Mouse (Mus musculus) brain, adult 2 months (tissue): ENCODE measurements around the gene Mrnip.
"Not testable (repeated sequence)": the region's sequence is repeated elsewhere in the genome, so short reads cannot be mapped to it uniquely, and the experiment has no call there.

Experiments used
- DNase-seq: peaks from one replicate; pipeline ENCODE4 v3.0.0; 2011; ENCODE audit warnings: low read depth, low spot score

Mrnip gene

DNA sequence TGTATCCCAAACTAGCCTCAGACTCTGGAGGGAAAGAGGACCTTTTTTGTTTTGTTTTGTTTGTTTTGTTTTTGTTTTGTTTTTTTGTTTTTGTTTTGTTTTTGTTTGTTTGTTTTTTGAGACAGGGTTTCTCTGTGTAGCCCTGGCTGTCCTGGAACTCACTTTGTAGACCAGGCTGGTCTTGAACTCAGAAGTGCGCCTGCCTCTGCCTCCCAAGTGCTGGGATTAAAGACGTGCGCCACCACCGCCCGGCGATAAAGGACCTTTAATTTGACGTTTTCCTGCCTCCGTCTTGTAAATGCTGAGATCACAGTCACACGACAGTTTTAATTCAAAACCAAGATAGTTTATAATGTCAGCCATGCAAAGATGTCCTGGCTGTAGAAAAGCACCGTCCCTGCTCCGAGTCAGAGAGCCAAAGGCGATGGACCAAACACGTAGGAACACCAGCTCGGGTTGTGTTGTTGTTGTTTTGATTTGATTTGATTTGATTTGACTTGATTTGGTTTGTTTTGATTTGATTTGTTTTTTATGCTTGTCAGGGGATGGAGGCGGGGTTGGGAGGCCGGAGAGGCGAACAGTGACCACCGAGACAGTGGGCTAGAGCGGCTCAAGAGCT lies at the start of gene Mrnip:
TSS of gene Mrnip (plus strand) at position 334 of the 619 bp plus-strand sequence.
- not testable (repeated sequence) for DNase-seq

DNA sequence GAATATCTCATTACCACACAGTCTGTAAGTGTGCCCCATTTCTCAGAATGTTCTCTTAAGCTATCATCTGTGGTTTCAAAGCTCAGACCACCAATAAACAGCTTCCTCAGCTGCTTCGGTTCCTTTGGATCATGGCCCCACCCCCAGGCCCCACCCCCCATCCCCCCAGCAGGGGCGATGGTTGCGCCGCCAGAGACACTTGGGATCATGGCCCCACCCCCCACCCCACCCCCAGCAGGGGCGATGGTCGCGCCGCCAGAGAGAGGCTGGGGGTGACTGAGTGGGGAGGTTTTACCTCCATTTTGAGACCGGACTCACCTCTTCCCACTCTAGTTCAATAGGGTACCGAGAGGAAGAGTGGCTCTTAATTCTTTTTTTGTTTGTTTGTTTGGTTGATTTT lies 46.5 kb upstream of the Mrnip start:
- DNase-seq: no peak

DNA sequence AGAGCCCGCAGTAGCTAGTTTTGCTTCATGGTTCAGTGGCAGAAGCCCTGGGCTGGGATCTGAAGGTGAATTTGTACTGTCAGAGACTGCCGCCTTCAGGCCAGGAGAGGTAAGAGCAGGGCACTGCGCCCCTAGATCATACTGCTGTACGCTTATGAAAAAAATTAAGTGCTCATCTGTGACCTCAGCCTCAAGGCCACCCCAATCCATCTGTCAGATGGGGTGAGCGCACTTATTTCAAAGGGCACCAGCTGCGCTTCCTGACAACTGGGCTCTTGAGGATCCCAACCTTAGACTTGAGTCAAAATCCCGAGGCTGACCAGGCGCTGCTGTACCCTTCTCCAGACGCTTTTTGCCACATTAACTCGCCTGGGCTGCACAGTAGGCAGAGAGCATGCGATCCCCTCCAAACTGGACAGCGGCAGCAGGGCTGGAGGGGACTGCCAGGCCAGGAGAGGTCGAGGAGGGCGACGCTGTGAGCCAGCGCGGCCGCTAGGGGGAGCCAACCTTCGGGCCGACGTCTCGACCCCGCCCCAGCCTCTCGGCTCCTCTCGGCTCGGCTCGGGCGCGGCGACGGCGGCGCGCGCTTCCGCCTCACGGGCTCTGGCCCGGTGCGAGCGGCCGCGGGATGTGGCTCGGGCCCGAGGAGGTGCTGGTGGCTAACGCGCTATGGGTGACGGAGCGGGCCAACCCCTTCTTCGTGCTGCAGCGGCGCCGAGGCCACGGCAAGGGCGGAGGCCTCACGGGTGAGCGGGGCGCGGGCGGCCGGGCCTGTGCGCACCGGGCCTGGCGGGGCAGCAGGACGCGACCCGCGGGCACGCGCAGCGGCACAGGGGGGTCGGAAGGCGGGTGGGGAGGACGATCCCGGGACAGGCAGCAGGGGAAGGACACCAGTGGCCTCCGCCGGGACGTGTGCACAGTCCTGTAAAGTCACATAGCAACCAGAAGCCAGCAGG lies 43.2 kb upstream of the Mrnip start, which contains the start of gene Tbc1d9b:
TSS of gene Tbc1d9b (plus strand) at position 586 of the 956 bp plus-strand sequence.
- DNase-seq: peak; percentile 96

DNA sequence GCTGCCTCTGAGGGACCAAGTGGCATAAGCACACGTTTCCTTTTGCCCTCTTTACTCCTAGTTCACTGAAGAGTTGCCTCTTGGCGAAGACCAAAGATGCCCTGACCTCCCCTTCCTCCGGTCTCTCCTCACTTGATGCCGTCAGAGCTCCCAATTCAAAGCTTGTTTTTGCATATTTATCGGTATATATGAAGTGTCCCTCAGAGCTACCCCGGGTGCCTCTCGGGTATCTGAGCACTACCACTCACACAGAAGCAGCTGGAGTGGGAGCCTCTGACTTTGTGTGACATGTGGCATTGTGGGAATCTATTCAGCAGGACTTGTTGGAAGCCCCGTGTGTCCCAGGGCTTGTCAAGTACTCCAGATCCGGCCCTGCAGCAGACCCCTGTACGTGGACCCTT lies 42.4 kb upstream of the Mrnip start:
- no peak for DNase-seq

DNA sequence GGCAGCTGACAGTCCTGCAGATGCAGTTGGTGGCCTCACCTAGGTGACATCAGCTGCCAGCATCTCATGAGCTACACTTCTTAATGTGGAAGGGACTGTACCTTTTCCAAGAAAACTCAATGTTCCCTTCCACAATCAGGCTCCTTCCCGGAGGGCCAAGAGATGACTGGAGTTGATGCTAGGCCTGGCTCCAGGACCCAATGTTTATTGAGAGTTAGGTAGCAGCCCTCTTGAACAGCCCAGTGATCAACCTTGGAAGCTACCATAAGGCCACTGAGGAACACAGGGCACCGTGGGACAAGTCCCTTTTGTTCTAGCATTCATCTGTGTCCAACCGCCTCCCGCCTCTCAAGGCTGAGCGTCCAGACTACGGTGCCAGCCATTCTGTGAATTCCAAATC lies 42.0 kb upstream of the Mrnip start:
- DNase-seq: no peak

DNA sequence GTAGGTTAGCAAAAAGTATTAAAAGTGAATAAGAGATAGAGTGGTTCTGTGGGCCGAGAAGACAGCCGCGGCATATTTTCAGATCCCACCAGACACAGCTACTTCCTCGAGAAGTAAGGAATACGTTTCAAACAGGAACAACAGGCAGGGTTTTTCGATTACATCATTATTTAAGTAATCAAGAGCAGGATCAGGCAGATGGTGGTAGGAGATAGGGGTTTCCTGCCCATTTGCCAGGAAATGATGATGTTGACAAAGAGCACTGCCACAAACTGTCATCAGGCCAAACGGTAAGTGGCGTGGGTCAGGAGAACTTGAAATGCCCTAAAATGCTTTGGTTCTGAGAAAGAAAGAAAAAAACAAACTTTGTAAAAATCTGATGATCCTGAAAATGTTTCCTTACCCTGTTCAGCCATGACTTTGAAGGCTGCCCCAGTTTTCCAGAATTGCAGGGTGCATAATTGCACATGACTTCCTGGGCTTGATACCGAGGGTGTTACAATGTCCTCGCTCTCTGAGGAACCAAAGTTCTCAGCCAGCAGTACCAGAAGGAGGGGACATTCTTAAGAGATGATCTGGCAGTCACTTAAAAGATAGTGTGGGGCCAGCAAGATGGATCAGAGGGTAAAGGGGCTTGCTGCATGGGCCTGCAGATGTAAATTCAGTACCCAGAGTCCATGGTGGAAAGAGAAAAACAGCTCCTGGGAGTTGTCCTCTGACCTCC lies 39.9 kb upstream of the Mrnip start:
- no peak for DNase-seq

DNA sequence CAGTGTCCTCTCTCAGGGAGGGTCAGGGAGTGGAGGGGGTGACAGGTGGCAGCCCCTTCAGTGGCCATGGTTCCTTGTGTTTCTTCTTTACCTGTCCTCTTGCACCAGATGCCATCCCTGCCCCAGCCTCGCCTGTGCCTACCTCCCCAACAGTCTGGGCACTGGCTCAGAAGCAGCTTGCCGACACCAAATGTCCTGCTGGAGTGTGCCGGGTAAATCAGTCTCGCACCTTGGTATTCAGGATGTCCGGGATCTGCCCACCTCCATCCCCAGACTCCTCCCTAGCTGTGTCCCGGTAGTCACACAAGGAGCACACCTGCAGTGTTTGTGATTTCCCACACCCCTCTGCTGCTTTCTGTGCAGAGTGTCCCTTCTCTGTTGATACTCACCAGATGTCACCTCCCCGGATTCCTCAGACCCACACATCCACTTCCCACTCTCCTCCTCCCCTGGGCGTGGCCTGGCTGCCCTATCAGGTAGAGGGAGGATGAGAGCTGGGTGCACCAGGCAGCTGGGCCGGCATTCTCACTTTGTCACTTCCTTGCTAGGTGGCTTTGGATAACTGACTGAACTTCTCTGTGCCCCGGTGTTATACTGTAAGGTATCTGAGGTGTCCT lies 35.9 kb upstream of the Mrnip start:
- DNase-seq: peak; percentile 72

DNA sequence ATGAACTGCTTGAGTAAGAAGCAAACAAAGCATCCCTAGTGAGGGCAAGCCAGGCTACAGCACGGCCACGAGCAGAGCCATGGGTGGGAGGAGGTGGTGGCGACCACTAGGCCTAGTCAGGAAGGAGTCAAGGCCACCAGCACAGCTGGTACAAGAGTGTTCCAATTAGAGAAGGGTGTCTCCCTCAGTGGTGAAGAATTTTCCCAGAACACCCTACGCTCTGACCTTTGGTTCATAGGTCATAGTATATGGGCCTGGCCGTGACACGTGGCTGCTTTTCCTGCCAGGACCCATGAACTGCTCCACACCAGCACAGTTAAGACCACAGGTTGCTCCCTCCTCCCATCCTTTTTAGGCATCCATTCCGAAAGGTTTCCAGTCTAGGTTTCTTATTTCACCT lies 34.7 kb upstream of the Mrnip start:
- no peak for DNase-seq

DNA sequence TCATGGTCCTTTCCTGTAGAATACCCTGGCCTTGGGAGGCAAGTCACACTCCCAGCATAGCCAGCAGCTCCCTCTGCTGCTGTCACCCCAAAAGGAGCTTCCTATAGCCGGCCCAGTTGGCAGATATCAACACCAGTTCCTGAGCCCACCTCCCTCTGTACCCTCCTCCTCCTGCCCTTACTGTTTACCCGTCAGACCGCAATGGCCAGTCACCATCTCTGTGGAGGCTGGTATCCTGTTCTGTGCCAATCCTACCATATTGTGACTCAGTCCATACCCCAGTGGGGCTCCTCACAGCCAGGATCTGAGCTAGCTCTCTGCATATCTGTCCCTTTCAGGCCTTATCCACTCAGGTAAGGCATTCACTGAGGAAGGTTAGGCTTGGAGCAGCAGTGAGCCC lies 28.7 kb upstream of the Mrnip start:
- peak; percentile 45 for DNase-seq

DNA sequence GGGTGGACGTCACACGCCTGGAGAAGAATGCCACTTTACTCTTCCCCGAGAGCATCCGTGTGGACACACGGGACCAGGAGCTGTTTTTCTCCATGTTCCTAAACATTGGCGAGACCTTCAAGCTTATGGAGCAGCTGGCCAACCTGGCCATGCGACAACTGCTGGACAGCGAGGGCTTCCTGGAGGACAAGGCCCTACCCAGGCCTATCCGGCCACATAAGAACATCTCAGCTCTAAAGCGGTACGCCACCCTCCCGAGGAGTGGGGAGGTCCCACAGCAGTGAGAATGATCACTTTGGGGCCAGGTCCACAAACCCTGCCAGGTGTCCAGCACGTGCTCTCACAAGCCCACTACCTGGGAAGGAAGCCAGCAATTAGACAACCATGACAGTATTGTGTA lies 28.1 kb upstream of the Mrnip start:
- DNase-seq: no peak

DNA sequence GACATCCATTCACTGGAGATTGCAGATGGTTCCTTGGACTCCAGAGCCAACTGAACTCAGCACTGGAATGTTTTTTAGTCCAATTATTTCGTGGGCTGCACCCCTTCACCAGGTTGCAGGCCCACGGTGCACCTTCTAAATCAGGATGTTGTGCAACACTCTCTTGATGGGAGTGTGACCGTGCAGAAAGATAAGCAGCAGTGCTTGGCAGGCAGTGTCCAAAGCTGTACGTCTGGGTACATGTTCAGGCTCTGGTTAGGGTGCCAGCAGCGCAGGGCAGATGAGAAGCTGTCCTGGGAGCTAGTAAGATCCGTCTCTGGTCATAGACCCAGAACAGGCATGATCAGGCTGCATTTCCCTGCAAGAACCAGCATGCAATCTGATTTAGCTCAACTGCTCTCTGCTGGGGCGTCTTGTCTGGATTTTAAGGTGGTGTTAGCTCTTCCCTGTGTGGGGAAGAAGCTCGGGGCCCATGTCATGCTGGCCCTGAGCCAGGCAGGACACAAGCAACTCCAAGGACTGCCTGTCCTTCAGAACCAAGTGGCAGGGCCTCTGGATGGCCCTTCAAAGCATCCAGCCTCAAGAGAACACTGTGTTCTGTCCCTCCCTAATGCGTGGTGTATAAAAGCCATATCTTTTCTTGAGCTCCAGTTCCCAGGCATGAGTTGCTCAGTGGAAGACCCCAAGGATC lies 26.8 kb upstream of the Mrnip start:
- no peak for DNase-seq

DNA sequence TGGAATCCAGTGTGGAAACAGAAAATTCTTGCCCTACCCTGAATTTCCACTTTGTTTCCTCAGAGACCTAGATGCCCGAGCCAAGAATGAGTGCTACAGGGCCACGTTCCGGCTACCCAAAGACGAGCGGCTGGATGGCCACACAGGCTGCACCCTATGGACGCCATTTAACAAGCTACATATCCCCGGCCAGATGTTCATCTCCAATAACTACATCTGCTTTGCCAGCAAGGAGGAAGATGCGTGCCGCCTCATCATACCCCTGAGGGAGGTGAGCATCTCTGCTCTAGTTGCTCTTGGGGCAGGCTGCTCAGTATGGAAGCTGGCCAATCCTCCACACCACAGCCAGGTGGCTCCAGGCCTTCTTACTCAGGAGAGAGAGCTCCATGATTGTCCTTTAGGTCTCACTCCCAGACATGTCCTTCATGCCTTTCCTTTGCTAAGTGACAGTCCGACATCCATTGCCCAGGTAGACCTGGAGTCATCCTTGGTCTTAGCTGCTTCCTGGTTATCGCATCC lies 26.2 kb upstream of the Mrnip start:
- peak; percentile 73 for DNase-seq

DNA sequence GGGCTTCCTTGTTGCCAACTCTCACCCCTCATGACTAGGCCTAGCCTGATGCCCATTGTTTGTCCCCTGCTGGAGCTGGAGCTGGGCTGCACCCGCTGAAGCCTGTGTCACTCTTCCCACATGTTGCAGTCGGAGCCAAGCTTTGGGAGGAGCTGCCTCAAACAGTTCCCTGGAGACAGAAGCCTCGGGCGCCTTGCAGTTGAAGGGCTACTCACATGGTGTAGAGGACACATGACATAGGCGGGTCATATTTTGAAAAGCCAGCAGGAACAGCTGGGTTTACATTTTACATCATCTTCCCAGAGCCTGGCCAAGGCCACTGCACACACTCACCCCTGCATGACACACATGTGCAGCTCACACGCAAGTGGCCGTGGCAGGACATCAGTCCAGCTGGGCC lies 25.0 kb upstream of the Mrnip start:
- DNase-seq: no peak

DNA sequence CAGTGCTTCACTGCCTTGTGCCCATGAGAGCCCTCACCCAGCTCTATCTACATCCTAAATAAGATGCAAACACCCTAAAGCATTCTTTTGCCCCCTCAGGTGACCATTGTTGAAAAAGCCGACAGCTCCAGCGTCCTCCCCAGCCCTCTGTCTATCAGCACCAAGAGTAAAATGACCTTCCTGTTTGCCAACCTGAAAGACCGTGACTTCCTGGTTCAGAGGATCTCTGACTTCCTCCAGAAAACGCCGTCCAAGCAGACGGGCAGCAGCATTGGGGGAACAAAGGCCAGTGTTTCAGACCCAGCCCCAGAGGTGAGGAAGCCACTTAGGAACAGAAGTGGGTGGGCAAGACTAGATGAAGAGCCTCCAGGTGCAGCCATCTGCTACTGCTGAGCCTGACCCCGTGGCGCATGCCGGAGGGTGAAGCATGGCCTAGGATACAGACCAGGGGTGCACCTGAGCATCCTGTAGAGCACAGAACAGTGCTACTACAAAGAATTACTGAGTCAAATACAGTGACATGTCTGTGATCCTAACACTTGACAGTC lies 24.6 kb upstream of the Mrnip start:
- no peak for DNase-seq

DNA sequence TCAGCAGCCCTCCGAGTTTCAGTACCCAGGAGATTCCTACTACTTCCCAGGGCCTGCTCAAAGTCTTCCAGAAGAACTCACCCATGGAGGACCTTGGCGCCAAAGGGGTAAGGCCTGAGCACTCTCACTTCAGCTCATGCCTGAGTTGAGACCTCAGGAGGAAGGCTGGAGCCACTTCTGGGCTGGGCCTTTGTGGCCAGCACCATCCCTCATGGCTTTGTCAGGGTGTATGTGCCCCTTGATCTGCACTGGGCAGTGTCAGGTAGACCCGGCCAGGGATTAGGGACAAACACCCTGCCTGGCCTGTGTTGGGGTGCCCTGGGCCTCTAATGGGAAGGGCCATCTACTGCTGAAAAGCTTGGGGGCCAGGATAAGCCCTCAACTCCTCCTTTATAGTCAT lies 22.9 kb upstream of the Mrnip start:
- DNase-seq: no peak

DNA sequence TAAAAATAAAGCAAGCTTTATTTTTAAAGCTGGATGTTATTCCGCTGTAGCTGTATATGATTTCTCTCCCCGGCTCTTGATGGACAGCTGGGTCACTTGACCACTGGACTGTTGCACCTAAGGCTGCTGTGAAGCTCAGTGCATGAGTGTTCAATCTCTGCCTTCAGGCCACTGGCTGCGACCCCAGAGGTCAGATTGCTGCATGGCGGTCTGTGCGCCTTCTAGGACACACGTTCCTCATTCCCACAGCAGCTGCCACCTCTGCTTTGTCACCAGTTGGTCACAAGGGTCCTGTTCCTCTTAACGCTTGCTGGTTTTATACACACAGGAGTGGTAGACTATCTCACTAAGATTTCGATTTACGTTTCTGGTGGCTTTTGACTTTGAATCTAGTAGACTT lies 20.1 kb upstream of the Mrnip start:
- no peak for DNase-seq

DNA sequence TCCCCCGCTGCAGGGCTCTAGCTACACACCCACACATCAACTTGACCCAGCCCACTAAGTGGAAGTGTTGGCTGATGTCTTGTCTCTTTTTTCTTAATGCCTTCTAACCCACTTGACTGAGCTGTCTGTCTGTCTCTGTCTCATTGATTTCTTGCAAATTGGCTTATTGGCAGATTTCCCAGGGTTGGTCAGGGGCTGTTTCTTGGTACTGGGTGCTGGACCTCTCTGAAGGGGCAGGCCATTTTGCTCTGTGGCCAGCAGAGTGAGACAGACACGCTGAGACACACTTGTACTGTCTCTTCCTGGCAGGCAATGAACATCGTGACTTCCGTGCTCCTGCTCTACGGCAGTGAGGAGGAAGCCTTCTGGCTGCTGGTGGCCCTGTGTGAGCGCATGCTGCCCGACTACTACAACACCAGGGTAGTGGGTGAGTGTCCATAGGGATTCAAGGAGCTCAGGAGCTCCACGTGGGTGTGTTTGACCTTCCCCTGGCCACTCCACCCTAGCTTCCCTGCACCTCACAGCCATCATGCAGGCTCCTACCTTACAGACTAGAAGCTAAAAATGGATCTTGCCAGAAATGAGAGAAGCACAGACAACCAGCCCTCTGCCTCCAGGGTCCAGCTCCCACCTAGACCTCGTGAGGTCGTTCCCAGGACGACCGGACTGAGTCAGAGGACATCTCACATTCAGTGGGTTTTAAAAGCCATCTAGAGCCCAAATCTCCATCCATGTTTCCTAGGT lies 19.3 kb upstream of the Mrnip start:
- peak; percentile 68 for DNase-seq

DNA sequence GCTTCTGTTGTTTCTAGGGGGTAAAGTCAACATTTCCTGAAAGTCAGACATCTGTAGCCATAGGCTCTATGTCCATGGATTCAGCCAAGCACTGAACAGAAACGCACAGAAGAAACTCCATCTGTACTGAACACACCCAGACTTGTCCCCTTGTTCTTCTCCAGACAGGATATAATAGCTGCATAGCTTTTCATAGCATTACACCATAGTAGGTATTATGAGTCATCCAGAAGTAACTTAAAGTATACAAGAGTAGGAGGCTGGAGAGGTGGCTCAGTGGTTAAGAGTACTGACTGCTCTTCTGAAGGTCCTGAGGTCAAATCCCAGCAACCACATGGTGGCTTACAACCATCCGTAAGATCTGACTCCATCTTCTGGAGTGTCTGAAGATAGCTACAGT lies 18.5 kb upstream of the Mrnip start:
- DNase-seq: no peak

DNA sequence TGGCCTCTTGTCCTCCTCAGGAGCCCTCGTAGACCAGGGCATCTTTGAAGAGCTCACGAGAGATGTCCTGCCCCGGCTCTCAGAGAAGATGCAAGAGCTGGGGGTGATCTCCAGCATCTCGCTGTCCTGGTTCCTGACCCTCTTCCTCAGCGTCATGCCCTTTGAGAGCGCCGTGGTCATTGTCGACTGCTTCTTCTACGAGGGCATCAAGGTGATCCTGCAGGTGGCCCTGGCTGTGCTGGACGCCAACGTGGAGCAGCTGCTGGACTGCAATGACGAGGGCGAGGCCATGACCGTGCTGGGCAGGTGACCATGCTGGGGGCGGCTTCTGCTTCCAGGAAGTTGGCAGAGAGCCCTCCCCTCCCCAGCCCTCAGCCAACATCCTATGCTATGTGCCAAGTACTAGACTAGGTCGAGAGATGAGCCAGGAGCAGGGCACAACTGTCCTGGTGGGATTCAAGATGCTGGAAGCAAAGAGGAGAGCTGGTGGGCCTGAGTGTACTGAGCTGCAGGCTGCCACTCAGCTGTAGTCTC lies 17.5 kb upstream of the Mrnip start:
- DNase-seq: peak; percentile 39

DNA sequence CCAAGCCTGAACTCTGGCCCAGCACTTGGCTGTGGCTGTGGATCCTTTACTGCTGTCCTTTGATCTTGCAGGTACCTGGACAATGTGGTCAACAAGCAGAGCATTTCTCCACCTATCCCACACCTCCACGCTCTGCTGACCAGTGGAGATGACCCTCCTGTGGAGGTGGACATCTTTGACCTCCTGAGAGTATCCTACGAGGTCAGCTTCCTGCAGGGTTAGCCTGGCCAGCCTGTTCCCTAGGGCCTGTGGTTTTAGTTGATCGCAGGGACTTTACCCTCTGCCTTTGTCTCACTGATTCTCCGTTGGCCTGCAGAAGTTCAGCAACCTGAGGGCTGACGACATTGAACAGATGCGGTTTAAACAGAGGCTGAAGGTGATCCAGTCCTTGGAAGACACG lies 15.9 kb upstream of the Mrnip start:
- DNase-seq: no peak
